Mouse (Mus musculus) olfactory bulb, adult 2 months (tissue): ENCODE data around the gene Zfp664.

ENCODE experiments used
- CTCF ChIP-seq: fragments of 200-500 bp; IDR thresholded peaks from 2 replicates; pipeline ENCODE4 v1.5.1; 2012; ENCODE audit warnings: low read depth, mild to moderate bottlenecking, low read length, moderate library complexity; ENCODE audit not compliant: insufficient read depth
- POLR2A ChIP-seq: fragments of 200-500 bp; IDR thresholded peaks from 2 replicates; pipeline ENCODE4 v1.6.1; 2012; ENCODE audit warnings: mild to moderate bottlenecking, low read depth, low read length, moderate library complexity; ENCODE audit not compliant: insufficient read depth

GRCm38 (mm10) chr5:124888661-124889060 lies 26.2 kb downstream of the Zfp664 start:
- no peak for TF ChIP-seq POLR2A
- TF ChIP-seq CTCF: no peak
